Mouse (Mus musculus) 416B (cell line): ENCODE data around the gene Fpgs.

Experiments
- DNase-seq: peaks from one replicate; pipeline ENCODE4 v3.0.0; 2011; ENCODE audit warnings: low read depth

The Fpgs gene

DNA sequence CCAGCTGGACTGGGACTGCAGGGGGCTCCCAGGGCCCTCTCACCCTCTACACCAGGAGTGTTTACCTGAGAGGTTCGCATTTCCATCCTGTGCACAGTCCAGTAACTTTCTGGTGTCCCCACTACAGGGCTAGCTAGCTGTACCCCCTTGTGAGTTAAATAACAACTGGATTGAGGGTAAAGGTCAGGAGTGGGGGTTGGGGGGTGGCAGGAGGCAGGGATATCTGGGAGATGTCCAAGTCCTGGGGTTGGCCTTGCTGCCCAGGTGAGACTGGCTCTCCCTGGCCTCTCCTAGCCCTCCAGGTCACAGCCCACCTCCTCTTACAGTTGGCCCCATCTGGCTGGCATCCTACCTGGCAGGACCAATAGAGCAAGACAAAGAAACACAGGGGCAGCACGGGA is at the start of gene Fpgs:
TSS of gene Fpgs (minus strand) at position 125 of the 401 bp plus-strand sequence.
- no peak for DNase-seq

DNA sequence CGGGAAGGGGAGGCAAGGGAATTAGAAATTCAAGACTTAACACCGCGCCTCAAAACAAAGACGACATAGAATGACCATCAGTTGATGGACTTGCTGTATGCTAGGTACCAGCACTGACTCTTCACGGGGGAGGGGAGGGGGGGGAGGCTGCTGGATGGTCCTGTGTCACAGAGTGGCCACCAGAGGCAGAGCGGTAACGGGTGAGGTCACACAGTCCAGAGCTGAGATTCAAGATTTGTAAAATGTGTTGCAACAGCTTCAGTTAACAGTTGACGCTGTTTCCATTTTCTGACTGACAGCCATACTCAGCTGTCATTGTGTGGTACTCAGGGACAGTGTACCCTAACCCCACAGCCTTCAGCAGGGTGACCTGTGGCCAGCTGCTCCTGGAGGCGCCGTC is 48.2 kb upstream of the Fpgs start:
- DNase-seq: peak; percentile 40

DNA sequence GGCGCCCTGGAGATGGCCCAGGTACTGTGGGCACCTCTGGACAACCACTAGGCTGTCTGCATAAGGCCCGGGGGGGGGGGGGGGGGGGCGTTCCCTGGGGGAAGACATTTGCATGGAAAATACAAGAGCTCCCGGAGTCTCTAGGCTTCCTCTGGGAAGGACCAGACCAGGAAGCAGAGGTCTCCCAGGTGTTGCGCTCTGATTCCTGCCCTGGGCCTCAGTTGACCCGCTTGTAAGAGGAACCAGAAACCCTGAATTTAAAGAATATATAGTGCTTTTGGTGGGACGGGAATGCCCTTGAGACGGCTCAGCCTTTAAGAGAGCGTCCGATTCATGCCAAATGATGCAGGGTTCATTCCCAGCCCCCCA is 47.7 kb upstream of the Fpgs start:
- DNase-seq: no peak

DNA sequence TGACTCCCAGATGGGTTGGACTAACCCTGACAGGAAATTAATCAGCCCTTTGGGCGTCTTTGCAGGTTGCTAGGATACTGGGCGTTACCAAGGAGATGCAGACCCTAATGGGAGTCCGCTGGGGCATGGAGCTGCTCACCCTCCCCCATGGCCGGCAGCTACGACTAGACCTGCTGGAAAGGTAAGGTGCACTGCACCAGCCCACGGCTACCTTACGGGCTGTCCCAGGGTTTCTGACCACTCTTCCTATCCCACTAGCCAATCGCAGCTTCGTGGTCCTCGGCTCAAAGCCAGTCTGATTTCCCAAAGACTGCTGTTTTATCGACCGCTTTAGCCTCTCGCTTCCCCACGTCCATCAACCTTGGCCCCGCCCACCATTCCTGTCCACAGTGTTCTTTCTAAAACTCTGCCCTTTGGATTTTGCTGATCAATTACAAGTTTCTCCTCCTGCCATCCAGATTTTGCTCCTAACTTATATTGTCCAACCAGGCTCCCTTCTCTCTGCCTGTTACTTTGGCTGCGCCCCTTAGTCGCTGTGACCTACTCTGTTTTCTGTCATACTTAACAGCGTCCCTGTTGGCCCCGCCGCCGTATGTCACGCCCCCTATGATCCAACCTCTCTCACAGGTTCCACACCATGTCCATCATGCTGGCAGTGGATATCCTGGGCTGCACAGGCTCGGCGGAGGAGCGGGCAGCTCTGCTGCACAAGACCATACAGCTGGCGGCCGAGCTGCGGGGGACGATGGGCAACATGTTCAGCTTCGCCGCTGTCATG is 47.1 kb upstream of the Fpgs start:
- no peak for DNase-seq

DNA sequence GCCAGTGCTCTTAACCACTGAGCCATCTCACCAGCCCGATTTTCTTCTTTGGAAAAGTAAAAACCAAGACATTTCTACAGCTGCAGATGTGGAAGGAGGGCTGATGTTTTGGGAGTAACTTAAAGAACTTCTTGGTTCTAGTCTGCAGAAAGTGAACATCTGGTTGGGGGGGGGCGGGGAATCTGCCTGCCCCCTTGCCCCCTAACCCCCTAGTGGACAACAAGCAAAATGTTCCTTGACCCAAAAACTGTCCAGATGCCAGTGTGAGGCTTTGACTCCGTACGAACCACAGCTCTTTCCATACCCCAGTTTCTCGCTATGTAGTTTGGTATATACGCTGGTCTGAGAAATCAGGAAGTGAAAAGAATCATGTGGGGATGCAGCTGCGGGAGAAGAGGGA is 46.3 kb upstream of the Fpgs start:
- DNase-seq: no peak

DNA sequence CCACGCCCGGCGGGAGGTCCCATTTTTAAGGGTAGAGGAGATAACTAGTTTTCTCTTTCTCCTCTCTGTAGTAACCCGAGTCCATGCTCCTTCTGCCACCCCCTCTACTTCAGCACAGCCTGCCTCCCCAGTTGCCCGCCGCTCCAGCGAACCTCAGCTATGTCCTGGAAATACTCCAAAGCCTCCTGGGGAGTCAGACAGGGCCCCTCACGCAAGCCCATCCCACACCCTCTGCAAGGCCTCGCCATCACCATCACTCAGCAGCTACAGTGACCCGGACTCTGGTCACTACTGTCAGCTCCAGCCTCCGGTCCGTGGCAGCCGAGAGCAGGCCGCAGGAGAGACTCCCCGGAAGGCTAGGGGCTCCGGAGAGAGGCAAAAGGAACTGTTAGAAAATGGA is 45.1 kb upstream of the Fpgs start:
- DNase-seq: no peak

DNA sequence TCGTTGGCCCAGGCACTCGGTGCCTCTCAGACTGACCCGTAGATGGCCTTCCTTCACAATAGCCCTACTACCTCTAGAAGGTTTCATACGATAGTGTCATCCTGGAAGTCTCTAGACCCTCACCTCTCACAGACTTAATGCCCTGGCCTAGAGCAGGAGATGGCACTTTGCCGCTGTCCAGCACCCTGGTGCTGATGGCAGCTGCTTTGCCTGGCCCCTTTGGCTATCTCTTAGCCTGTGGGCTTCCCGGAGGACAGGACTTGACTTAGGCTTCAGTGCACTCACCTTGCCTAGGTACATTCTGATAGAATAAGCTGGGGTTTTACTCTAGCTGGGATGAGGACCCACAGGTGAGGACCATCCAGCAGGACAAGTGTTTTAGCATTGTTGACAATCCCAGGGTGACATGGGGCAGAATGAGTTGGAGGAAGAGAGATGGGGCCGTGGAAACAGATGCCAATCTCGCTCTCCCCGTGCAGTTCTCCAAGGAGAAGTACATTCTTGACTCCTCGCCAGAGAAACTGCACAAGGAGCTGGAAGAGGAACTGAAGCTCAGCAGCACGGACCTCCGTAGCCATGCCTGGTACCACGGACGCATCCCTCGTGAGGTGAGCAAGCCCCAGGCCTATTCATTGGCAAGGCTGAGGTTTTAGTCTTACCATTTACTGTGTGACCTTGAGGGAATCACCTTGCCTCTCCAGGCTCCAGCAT is 40.5 kb upstream of the Fpgs start:
- no peak for DNase-seq

DNA sequence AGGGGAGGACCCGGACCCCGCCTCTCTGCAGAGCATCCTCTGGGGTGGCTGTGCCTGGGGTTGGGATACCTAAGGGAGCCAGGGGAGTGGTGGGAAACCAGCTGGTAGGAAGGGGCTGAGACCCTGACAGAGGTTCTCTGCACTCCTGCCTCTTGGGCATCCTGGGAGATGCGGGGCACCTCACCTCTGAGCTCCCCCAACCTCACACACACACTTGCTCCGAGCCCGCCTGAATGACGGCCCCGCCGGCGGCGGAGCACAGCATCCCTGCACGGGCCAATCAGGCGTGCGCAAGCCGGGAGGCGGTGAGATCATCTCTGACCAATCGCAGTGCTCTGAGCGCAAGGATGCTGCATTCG is 38.2 kb upstream of the Fpgs start:
- DNase-seq: no peak

DNA sequence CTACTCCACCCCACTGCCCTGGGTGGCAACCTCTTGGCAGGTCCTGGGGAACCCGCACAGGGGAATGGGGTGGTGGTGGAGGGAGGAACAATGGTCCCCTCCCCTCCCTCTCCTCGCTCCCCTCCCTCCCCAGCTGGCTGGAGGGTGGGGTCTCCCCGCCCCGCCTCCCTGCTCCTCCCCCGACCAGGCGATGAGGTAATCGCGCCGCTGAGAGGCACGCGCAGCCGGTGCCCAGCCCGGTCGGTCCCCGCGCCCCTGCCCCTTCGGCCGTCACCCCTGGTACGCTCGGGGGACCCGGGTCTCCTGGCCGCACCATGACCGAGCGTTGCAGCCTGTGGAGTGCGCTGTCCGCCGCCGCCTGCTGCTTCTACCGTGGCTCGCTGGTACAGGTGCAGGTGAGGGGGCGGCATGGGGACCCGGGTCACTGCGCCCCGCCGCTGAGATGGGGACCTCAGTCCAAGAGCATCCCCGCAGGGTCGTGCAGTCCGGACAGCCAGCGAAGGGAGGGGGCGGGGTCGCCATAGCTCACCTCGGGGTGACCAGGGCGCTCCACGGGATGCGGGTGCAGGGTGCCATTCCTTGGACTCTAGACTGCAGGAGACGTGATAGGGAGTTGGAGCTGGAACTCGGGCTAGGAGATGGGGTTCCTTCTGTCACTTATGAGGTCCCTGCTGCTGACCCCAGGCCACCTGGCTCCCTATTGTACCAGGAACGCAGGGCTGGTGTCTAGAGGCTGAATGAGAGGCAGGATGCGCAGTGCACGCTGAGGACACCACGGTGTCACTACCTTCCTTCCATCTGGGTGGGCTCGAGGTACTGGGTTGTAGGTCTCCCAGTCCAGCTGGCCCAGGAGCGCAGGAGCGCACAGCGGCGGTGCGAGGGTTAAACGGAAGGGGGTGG is 37.6 kb upstream of the Fpgs start:
- no peak for DNase-seq

DNA sequence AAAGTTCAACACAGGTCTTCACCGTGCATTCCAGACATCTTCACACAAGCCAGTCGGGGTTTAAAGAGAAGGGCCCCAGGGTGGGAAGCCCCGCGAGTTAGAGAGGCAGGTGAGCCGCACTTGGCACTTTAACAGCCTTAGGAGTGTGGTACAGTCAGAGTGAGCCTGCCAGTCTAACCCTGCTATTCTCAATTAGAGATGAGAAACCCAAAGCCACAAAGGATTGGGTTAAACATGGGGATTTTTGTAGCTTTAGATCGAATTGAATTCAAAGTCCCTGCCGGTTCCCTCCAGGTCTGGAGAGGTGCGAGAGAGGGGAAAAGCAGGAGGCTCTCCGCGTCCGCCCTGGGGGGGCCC is 36.9 kb upstream of the Fpgs start, which contains the start of gene 6330409D20Rik:
TSS of gene 6330409D20Rik (minus strand) at position 101 of the 357 bp plus-strand sequence.
- DNase-seq: no peak

DNA sequence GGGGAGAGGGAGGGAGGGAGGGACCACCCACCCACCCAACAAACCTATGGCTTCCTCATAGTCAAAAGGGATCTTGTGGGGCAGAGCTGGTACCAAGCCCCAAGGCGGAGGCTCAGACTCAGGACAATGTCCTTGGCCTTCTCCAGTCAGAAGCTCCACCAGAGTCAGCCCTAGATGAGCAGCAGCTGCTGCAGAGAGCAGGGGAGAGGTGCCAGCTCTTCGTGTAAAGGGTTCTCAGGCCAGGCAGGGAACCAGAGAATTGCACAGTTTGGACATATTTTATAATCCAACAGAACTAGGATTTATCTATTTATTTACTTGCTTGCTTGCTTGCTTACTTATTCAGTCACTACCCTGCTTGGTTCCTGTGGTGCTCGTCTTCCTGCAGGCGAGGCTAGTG is 35.4 kb upstream of the Fpgs start:
- no peak for DNase-seq

DNA sequence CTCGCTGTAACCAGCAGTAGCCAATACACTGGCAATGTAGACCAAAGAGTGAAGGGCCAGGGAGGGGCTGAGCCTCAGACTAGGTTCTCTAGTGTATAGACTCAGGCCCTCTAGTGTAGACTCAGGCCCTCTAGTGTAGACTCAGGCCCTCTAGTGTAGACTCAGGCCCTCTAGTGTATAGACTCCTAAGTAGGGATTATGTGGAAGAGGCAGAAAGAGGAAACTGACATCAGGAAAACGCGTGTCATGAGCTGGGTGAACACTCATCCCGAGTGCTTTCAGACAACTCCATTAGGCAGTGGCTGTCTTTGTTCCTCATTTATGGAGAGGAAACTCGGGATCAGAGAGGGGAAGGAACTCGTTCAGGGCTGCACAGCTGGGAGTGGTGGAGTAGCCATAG is 33.1 kb upstream of the Fpgs start:
- DNase-seq: peak; percentile 24

DNA sequence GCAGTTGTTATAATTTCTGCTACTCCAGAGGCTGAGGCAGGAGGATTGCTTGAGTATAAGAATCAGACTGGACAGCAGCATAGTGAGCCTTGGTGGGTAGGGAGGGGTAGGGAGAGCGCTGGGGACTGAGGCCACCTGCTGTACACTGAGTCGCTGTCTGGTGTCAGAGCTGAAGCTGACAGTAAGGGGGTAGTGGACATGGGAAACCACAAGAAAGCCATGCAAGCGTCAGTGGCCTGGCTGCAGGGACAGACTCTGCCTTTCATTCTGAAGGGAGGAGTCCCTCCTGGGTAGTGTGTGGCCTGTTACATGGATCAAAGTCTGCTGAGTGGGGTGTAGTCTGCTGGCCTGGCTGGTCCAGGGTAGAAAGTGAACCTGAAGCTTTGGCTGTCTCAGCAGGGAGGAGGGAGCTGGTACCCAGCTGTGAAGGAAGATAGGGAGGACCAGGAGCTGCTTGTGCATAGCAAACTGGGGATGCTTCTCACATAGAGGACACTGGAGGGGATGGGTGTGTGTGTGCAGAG is 32.4 kb upstream of the Fpgs start:
- peak; percentile 66 for DNase-seq

DNA sequence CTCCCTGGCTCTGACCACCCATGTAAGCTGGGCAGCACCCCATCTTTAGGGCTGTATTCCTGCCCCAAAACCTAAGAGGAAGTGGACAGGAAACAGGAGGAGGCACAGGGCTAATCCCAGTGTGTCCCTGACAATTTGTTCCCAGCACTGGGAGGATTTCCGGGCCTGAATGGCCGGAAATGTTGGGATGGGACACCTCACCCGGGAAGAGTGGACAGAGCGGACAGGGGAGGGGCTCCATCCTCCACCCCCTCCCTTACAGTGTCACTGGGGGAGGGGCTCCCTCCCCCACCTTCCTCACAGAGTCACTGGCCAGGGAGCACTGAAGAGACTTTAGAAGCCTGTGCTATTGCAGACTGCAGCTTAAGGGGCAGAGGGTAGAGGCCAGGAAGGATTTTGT is 31.0 kb upstream of the Fpgs start:
- no peak for DNase-seq

DNA sequence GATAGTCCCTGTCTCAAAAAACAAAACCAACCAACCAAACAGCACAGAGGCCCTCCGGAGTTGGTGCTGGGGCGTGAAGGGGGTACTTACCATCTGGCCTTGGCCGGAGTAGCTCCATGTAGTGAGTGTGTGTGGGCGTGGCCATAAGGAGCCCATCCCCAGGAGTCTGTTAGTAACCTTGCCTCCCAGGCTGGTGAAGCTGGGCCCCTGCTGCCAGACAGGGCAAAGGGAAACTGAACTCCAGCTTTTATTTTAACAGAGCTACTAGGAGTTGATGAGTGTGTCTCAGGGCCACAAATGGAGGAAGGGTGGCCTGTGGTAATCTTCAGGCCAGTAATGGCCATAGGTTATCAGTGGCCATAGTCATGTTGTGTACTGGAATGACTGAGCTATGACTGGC is 30.5 kb upstream of the Fpgs start:
- no peak for DNase-seq

DNA sequence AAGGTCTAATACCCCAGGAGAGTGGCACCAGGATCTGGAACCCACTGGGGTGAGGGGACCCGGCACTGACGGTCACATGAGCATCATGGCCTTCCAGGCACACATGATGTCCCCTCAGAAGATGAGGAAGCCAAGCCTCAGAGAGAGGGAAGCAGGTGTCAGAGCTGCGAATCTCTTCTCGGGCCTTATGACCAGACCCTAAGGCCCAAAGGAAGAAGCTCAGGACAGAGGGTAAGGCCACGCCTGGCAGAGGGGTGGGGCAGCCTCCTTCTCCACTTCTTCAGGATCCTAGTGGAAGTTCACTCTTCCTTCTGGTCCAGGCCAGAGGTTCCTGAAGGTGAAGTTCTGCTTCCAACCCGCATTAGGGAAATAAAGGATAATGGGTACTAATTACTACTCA is 28.8 kb upstream of the Fpgs start:
- DNase-seq: no peak

DNA sequence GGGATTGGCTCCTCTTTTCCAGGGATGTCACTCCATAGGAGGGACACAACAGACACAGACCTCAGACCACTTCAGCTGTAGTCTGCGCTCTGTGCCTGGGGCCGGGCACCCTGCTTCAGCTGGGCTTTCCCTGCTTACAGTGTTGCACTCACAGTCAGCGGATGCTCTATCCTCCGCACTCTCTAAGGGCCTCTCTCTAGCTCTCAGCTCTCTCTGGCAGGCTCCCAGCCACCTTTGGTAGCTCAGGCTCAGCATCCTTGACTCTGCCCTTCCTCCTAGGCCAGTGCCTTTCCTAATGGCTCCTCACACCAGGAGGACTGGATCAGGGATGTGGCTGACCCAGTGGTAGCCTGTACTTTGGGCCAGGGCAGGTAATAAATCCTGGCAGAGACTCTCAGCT is 28.0 kb upstream of the Fpgs start:
- no peak for DNase-seq

DNA sequence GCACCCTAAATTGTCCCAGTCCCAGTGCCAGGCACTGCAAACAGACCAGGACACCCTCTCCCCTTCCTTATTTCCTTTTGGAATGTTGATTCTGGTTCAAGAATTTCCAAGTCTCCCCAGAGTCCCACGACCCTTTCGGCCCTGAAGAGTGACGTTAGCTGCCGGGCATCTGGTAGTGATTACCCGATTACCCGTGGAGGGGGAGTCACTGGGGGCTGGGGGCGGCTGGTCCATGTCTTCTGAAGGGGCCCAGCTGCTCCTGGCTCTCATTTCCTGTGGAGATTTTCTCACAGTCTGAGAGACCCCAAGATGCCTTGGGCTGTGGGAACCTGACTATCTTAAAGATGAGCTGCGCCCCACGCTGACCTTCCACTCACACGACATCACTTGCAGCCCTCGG is 26.9 kb upstream of the Fpgs start:
- no peak for DNase-seq

DNA sequence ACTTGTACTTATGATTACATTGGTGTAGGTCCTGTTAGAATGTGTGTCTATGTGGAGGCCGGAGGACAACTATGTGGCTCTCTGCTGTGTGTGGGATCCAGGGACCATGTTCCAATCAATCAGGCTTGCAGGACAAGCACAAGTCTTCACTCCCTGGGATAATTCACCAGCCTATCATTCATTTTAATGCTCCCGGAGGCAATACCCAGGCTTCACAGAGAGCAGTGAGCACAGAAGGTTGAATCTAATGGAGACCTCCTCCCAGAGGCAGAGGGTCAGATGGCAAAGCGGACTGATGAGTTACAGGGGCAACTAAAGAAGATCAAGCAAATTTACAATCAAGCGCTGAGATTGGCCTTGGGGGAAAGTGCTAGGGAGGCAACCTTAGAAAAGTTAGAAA is 25.6 kb upstream of the Fpgs start:
- no peak for DNase-seq

DNA sequence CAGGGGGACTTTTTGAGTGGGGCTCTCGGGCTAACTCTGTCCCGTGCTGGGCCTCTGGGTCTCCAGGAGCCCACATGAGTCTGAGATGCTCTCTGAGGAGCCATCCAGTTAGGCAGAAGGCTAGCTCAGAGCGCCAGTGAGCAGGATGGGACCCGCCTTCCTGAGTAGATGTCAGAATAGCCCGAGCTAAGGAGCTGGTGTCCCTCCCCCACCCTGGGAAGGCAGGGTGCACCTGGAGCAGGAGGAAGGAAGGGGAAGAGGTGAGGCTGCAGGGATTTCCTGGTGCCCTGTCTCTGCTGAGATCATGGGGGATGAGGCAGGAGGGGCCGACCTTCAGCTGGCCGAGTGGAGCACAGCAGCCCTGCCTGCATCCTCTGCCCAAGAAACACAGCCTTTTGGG is 24.5 kb upstream of the Fpgs start:
- DNase-seq: peak; percentile 46

DNA sequence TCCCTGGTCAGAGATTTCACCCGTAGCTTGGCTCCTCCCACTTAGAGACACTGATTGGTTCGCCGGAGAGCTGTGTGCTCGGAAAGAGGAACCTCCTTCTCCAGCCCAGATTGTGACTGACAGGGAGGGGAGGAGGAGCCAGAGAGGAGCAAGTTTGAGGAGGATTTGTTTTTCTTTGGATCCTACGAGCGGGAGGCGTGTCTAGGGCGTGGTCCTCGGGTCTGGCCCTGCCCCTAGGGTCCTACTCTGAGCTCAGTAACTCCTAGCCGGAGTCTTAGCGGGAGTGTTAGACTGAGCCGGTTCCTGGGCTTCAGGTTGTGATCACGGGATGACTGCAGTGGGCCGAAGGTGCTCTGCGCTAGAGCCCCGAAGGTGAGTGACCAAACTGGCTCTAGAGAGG is 23.5 kb upstream of the Fpgs start:
- peak; percentile 99 for DNase-seq
